Mouse (Mus musculus): Measurements from ENCODE around the gene Nsun7. TPM values are rescaled to one million over a fixed set of nuclear protein-coding genes. Genes with fewer than 3 reads are reported as not detected.

The Nsun7 gene
- total and polyA plus RNA-seq, 3 experiments = not detected

- H3K4me3 ChIP-seq (ENCODE audit: control insufficient read depth in 1 of 2, insufficient read depth in 1 of 2, low read depth in 2 of 2, low read length in 2 of 2) = no peak overlapping the region
- no peaks in the 10 kb centered on the region for H3K79me2 ChIP-seq (ENCODE audit: control insufficient read depth, insufficient read depth, low read length, poor library complexity)
- H3K9ac ChIP-seq (ENCODE audit: control insufficient read depth, low read depth, low read length, poor library complexity, severe bottlenecking) = no peak overlapping the region
- no peaks in the 10 kb centered on the region for H3K27me3 ChIP-seq (ENCODE audit: control insufficient read depth in 1 of 2, insufficient read depth in 2 of 2, low read length in 2 of 2)
- TF ChIP-seq MAX (IDR thresholded peaks at IDR 0.05; ENCODE audit: low read length) = no peak
- no peak for TF ChIP-seq MAFK (IDR thresholded peaks at IDR 0.05; ENCODE audit: borderline replicate concordance, low read depth, low read length)
- TF ChIP-seq SIN3A (IDR thresholded peaks at IDR 0.05; ENCODE audit: low read length) = no peak
- no peak for TF ChIP-seq JUND (IDR thresholded peaks at IDR 0.05; ENCODE audit: low read depth, low read length)
- TF ChIP-seq MXI1 (IDR thresholded peaks at IDR 0.05; ENCODE audit: low read depth, low read length) = no peak
- no peak for TF ChIP-seq ZNF384 (IDR thresholded peaks at IDR 0.05; ENCODE audit: low read depth, low read length)
- no peak for TF ChIP-seq ZKSCAN1 (IDR thresholded peaks at IDR 0.05; ENCODE audit: low read depth, low read length)
- TF ChIP-seq GABPA (IDR thresholded peaks at IDR 0.05; ENCODE audit: low read depth, low read length) = no peak
- no peak for TF ChIP-seq E2F4 (IDR thresholded peaks at IDR 0.05; ENCODE audit: borderline replicate concordance, low read depth, low read length)
- no peak for TF ChIP-seq POLR2A (IDR thresholded peaks at IDR 0.05; ENCODE audit: control insufficient read depth in 1 of 2, insufficient read depth in 1 of 2, low read depth in 1 of 2, low read length in 2 of 2, poor library complexity in 1 of 2)
- TF ChIP-seq MAZ (IDR thresholded peaks at IDR 0.05; ENCODE audit: low read depth, low read length) = no peak
- no peak for TF ChIP-seq ZMIZ1 (IDR thresholded peaks at IDR 0.05; ENCODE audit: low read depth, low read length)
- TF ChIP-seq NELFE (IDR thresholded peaks at IDR 0.05; ENCODE audit: low read depth, low read length) = no peak
- no peak for TF ChIP-seq KAT2A (conservative IDR thresholded peaks at IDR 0.05; ENCODE audit: low read depth, low read length)
- TF ChIP-seq ETS1 (IDR thresholded peaks at IDR 0.05; ENCODE audit: low read depth, low read length) = no peak
- no peak for TF ChIP-seq CTCF (IDR thresholded peaks at IDR 0.05 in 2 of 3, conservative IDR thresholded peaks at IDR 0.05 in 1 of 3; ENCODE audit: control insufficient read depth in 1 of 3, insufficient read depth in 1 of 3, low read depth in 2 of 3, low read length in 3 of 3, poor library complexity in 1 of 3, severe bottlenecking in 1 of 3)
- no peak for TF ChIP-seq HCFC1 (IDR thresholded peaks at IDR 0.05; ENCODE audit: low read depth, low read length)
- no peak overlapping the region for H3K27ac ChIP-seq (ENCODE audit: control insufficient read depth, low read depth, low read length)
- no peaks in the 10 kb centered on the region; a peak in 1 of 4 replicates for H3K4me1 ChIP-seq (ENCODE audit: control insufficient read depth in 1 of 2, insufficient read depth in 2 of 2, low read length in 2 of 2)
- no peaks in the 10 kb centered on the region for H3K9me3 ChIP-seq (replicated peaks; ENCODE audit: insufficient read depth, low read length)
- no peaks in the 10 kb centered on the region for H3K36me3 ChIP-seq (ENCODE audit: control insufficient read depth in 1 of 2, insufficient read depth in 2 of 2, low read length in 2 of 2)
- DNase-seq (ENCODE audit: low read depth, low spot score) = no peak
Measured at GRCm38 (mm10) chr5:66231660-66232269, 27.9 kb upstream of the Nsun7 start.

- no peak overlapping the region for H3K9ac ChIP-seq (ENCODE audit: control insufficient read depth, low read depth, low read length, poor library complexity, severe bottlenecking)
- no peaks in the 10 kb centered on the region for H3K79me2 ChIP-seq (ENCODE audit: control insufficient read depth, insufficient read depth, low read length, poor library complexity)
- no peak overlapping the region for H3K4me3 ChIP-seq (ENCODE audit: control insufficient read depth in 1 of 2, insufficient read depth in 1 of 2, low read depth in 2 of 2, low read length in 2 of 2)
- no peaks in the 10 kb centered on the region for H3K9me3 ChIP-seq (replicated peaks; ENCODE audit: insufficient read depth, low read length)
- H3K27ac ChIP-seq (ENCODE audit: control insufficient read depth, low read depth, low read length) = no peak overlapping the region
- H3K27me3 ChIP-seq (ENCODE audit: control insufficient read depth in 1 of 2, insufficient read depth in 2 of 2, low read length in 2 of 2) = no peaks in the 10 kb centered on the region
- no peaks in the 10 kb centered on the region for H3K36me3 ChIP-seq (ENCODE audit: control insufficient read depth in 1 of 2, insufficient read depth in 2 of 2, low read length in 2 of 2)
- H3K4me1 ChIP-seq (ENCODE audit: control insufficient read depth in 1 of 2, insufficient read depth in 2 of 2, low read length in 2 of 2) = no peaks in the 10 kb centered on the region; a peak in 1 of 4 replicates
- peak; percentile 16 for DNase-seq (ENCODE audit: low read depth, low spot score)
- no peak for TF ChIP-seq UBTF (IDR thresholded peaks at IDR 0.05; ENCODE audit: borderline replicate concordance, insufficient read depth, low read depth, low read length)
- no peak for TF ChIP-seq POLR2AphosphoS5 (IDR thresholded peaks at IDR 0.05; ENCODE audit: borderline replicate concordance, low read depth, low read length)
- no peak for TF ChIP-seq ETS1 (IDR thresholded peaks at IDR 0.05; ENCODE audit: low read depth, low read length)
- no peak for TF ChIP-seq NRF1 (IDR thresholded peaks at IDR 0.05; ENCODE audit: insufficient read depth, low read depth, low read length, poor library complexity, severe bottlenecking)
- TF ChIP-seq MEF2A (IDR thresholded peaks at IDR 0.05; ENCODE audit: extremely low read depth, insufficient replicate concordance, low read depth, low read length, poor library complexity, severe bottlenecking) = no peak
- no peak for TF ChIP-seq POLR2A (IDR thresholded peaks at IDR 0.05; ENCODE audit: control insufficient read depth in 1 of 2, insufficient read depth in 1 of 2, low read depth in 1 of 2, low read length in 2 of 2, poor library complexity in 1 of 2)
- TF ChIP-seq ELF1 (IDR thresholded peaks at IDR 0.05; ENCODE audit: low read depth, low read length) = no peak
- TF ChIP-seq CHD2 (IDR thresholded peaks at IDR 0.05; ENCODE audit: low read length) = no peak
- no peak for TF ChIP-seq RCOR1 (IDR thresholded peaks at IDR 0.05; ENCODE audit: low read depth, low read length)
- TF ChIP-seq EP300 (IDR thresholded peaks at IDR 0.05; ENCODE audit: low read depth in 1 of 2, low read length in 2 of 2) = no peak
- TF ChIP-seq E2F4 (IDR thresholded peaks at IDR 0.05; ENCODE audit: borderline replicate concordance, low read depth, low read length) = no peak
- TF ChIP-seq MYC (IDR thresholded peaks at IDR 0.05; ENCODE audit: low read depth, low read length) = no peak
- TF ChIP-seq ZMIZ1 (IDR thresholded peaks at IDR 0.05; ENCODE audit: low read depth, low read length) = no peak
- TF ChIP-seq MYB (IDR thresholded peaks at IDR 0.05; ENCODE audit: low read depth, low read length) = no peak
Measured at GRCm38 (mm10) chr5:66232456-66232855, 27.2 kb upstream of the Nsun7 start.

Data from MEL (cell line).